22 mouse cellular contexts compared by ENCODE assay signal in genomic region chr9:75560353-75560752, GRCm38 (mm10). TPM values are rescaled to one million over a fixed set of nuclear protein-coding genes. Genes with fewer than 3 reads are reported as not detected.
DNase-seq lines count a peak whose midpoint lies in the region; ATAC-seq and TF ChIP-seq lines count a peak whose summit lies in the region.
"Had no signal": no experiment of that assay in that cellular context is flagged by ENCODE, and none has a peak within 500 bp of the region (broad histone marks: within the 10 kb centered on the region; RNA-seq: fewer than 3 reads in every experiment).

No protein-coding gene starts in this region.

- no peak for DNase-seq in forebrain, embryonic 11.5 days (ENCODE audit: low spot score)
- DNase-seq in hindbrain, embryonic 11.5 days (ENCODE audit: low spot score), result no peak
- no peak for DNase-seq in midbrain, postnatal 0 days (ENCODE audit: low spot score)
- DNase-seq in fat pad, adult 2 months (ENCODE audit: extremely low read depth, low read depth, low spot score), result peak; percentile 56
- no peak for DNase-seq in layer of hippocampus, adult 9-11 months
- DNase-seq: adrenal gland, postnatal 10 days; cerebellum, adult 11 months; cerebellum, adult 8-10 months; cerebellum, postnatal 14 days; embryo, embryonic 11 days; gastrocnemius, postnatal 14 days had no signal

- ATAC-seq in forebrain, embryonic 16.5 days, result no peak
- ATAC-seq in forebrain, embryonic 11.5 days (replicated peaks; ENCODE audit: low FRiP score), result no peak
- no peak for ATAC-seq in hindbrain, embryonic 15.5 days (ENCODE audit: low FRiP score, low read depth)
- no peak for ATAC-seq in hindbrain, embryonic 11.5 days (ENCODE audit: low FRiP score)
- ATAC-seq in midbrain, embryonic 13.5 days, result no peak
- no peak for ATAC-seq in midbrain, postnatal 0 days (ENCODE audit: low FRiP score)

- H3K9me3 ChIP-seq in forebrain, embryonic 16.5 days (ENCODE audit: control insufficient read depth, low read length), result no peaks in the 10 kb centered on the region
- H3K9me3 ChIP-seq in forebrain, embryonic 11.5 days (ENCODE audit: control insufficient read depth, low read length), result no peaks in the 10 kb centered on the region
- no peaks in the 10 kb centered on the region for H3K9me3 ChIP-seq in hindbrain, embryonic 15.5 days
- no peaks in the 10 kb centered on the region for H3K9me3 ChIP-seq in hindbrain, embryonic 11.5 days (ENCODE audit: control insufficient read depth, low read length)
- no peaks in the 10 kb centered on the region for H3K9me3 ChIP-seq in midbrain, embryonic 13.5 days
- no peaks in the 10 kb centered on the region for H3K9me3 ChIP-seq in midbrain, postnatal 0 days (ENCODE audit: low read length)
- H3K9me3 ChIP-seq: embryonic facial prominence, embryonic 15.5 days; forebrain, embryonic 13.5 days; heart, embryonic 12.5 days; intestine, embryonic 15.5 days had no signal

- H3K27ac ChIP-seq in forebrain, embryonic 16.5 days (ENCODE audit: low read length), result no peak overlapping the region
- no peak overlapping the region for H3K27ac ChIP-seq in forebrain, embryonic 11.5 days (ENCODE audit: low read depth, low read length)
- H3K27ac ChIP-seq in hindbrain, embryonic 15.5 days (replicated peaks), result no peak overlapping the region
- H3K27ac ChIP-seq in hindbrain, embryonic 11.5 days (ENCODE audit: low read depth, low read length), result no peak overlapping the region
- no peak overlapping the region for H3K27ac ChIP-seq in midbrain, embryonic 13.5 days
- H3K27ac ChIP-seq in midbrain, postnatal 0 days (ENCODE audit: low read depth, low read length), result no peak overlapping the region
- H3K27ac ChIP-seq: embryonic facial prominence, embryonic 15.5 days; forebrain, embryonic 13.5 days; intestine, embryonic 15.5 days had no signal

- H3K27me3 ChIP-seq in forebrain, embryonic 16.5 days (replicated peaks; ENCODE audit: control insufficient read depth, insufficient read depth, low read length), result no peaks in the 10 kb centered on the region
- H3K27me3 ChIP-seq in forebrain, embryonic 11.5 days (ENCODE audit: control insufficient read depth, insufficient read depth, low read length), result no peaks in the 10 kb centered on the region
- H3K27me3 ChIP-seq in hindbrain, embryonic 15.5 days, result no peaks in the 10 kb centered on the region
- no peaks in the 10 kb centered on the region for H3K27me3 ChIP-seq in hindbrain, embryonic 11.5 days (ENCODE audit: control insufficient read depth, insufficient read depth, low read length)
- H3K27me3 ChIP-seq in midbrain, embryonic 13.5 days, result no peaks in the 10 kb centered on the region
- no peaks in the 10 kb centered on the region for H3K27me3 ChIP-seq in midbrain, postnatal 0 days (ENCODE audit: insufficient read depth, low read length)
- H3K27me3 ChIP-seq: embryonic facial prominence, embryonic 15.5 days; forebrain, embryonic 13.5 days; heart, embryonic 12.5 days; intestine, embryonic 15.5 days had no signal

- no peak overlapping the region for H3K4me3 ChIP-seq in forebrain, embryonic 16.5 days (replicated peaks; ENCODE audit: low read length)
- no peak overlapping the region for H3K4me3 ChIP-seq in forebrain, embryonic 11.5 days (ENCODE audit: low read depth, low read length)
- H3K4me3 ChIP-seq in hindbrain, embryonic 15.5 days, result no peak overlapping the region
- no peak overlapping the region for H3K4me3 ChIP-seq in hindbrain, embryonic 11.5 days (ENCODE audit: low read depth, low read length)
- no peak overlapping the region for H3K4me3 ChIP-seq in midbrain, embryonic 13.5 days (replicated peaks)
- H3K4me3 ChIP-seq in midbrain, postnatal 0 days (ENCODE audit: low read depth, low read length), result no peak overlapping the region

- peak overlapping the region; percentile 58 for H3K4me2 ChIP-seq in forebrain, embryonic 16.5 days (ENCODE audit: low read length)
- no peak overlapping the region for H3K4me2 ChIP-seq in forebrain, embryonic 11.5 days (ENCODE audit: low read depth, low read length, severe bottlenecking)
- peak overlapping the region; percentile 84 for H3K4me2 ChIP-seq in hindbrain, embryonic 15.5 days
- H3K4me2 ChIP-seq in hindbrain, embryonic 11.5 days (replicated peaks; ENCODE audit: low read depth, low read length), result no peak overlapping the region
- peak overlapping the region; percentile 88; the same call in 1 of the 2 replicates for H3K4me2 ChIP-seq in midbrain, embryonic 13.5 days (replicated peaks)
- no peak overlapping the region for H3K4me2 ChIP-seq in midbrain, postnatal 0 days (ENCODE audit: low read depth, low read length, poor library complexity, severe bottlenecking)

- peaks cover 14% of the 10 kb centered on the region for H3K4me1 ChIP-seq in forebrain, embryonic 16.5 days (replicated peaks; ENCODE audit: control insufficient read depth, insufficient read depth, low read length)
- H3K4me1 ChIP-seq in forebrain, embryonic 11.5 days (replicated peaks; ENCODE audit: control insufficient read depth, insufficient read depth, low read length), result no peaks in the 10 kb centered on the region
- peaks cover 32% of the 10 kb centered on the region for H3K4me1 ChIP-seq in hindbrain, embryonic 15.5 days (replicated peaks)
- H3K4me1 ChIP-seq in hindbrain, embryonic 11.5 days (replicated peaks; ENCODE audit: control insufficient read depth, insufficient read depth, low read length), result no peaks in the 10 kb centered on the region
- H3K4me1 ChIP-seq in midbrain, embryonic 13.5 days (replicated peaks), result peaks cover 18% of the 10 kb centered on the region
- peaks cover 10% of the 10 kb centered on the region; the same call in 1 of the 2 replicates for H3K4me1 ChIP-seq in midbrain, postnatal 0 days (ENCODE audit: insufficient read depth, low read length)
- H3K4me1 ChIP-seq: embryonic facial prominence, embryonic 15.5 days had no signal

- TF ChIP-seq CTCF in midbrain, postnatal 0 days (IDR thresholded peaks at IDR 0.05), result no peak

- no peak overlapping the region for H3K9ac ChIP-seq in forebrain, embryonic 16.5 days (replicated peaks; ENCODE audit: low read depth, low read length)
- H3K9ac ChIP-seq in forebrain, embryonic 11.5 days (ENCODE audit: low read length), result no peak overlapping the region
- H3K9ac ChIP-seq in hindbrain, embryonic 15.5 days, result no peak overlapping the region
- no peak overlapping the region for H3K9ac ChIP-seq in hindbrain, embryonic 11.5 days (ENCODE audit: low read depth, low read length)
- no peak overlapping the region for H3K9ac ChIP-seq in midbrain, embryonic 13.5 days (replicated peaks)
- H3K9ac ChIP-seq in midbrain, postnatal 0 days (replicated peaks; ENCODE audit: low read length, poor library complexity, severe bottlenecking), result no peak overlapping the region
- H3K9ac ChIP-seq: embryonic facial prominence, embryonic 15.5 days; forebrain, embryonic 13.5 days; heart, embryonic 12.5 days; intestine, embryonic 15.5 days had no signal

- no peaks in the 10 kb centered on the region for H3K36me3 ChIP-seq in forebrain, embryonic 16.5 days (ENCODE audit: control insufficient read depth, insufficient read depth)
- H3K36me3 ChIP-seq in forebrain, embryonic 11.5 days (ENCODE audit: control insufficient read depth, insufficient read depth, low read length), result no peaks in the 10 kb centered on the region
- no peaks in the 10 kb centered on the region for H3K36me3 ChIP-seq in hindbrain, embryonic 15.5 days
- no peaks in the 10 kb centered on the region for H3K36me3 ChIP-seq in hindbrain, embryonic 11.5 days (ENCODE audit: control insufficient read depth, insufficient read depth, low read length)
- no peaks in the 10 kb centered on the region for H3K36me3 ChIP-seq in midbrain, embryonic 13.5 days
- H3K36me3 ChIP-seq in midbrain, postnatal 0 days (ENCODE audit: insufficient read depth, low read length), result no peaks in the 10 kb centered on the region
- H3K36me3 ChIP-seq: embryonic facial prominence, embryonic 15.5 days; heart, embryonic 12.5 days; intestine, embryonic 15.5 days had no signal

RNA-seq across cellular contexts. Expression of gene Tmod3, which starts 0.9 kb away (rescaled TPM):
- polyA plus RNA-seq in forebrain, embryonic 16.5 days (2015; fragmentation: Nextera tagmentation; extraction: Ambion mirVana), result 107 and 113 TPM in 2 replicates
- polyA plus RNA-seq in forebrain, embryonic 11.5 days (2014; fragmentation: Nextera tagmentation; extraction: Ambion mirVana), result 101 and 104 TPM in 2 replicates
- polyA plus RNA-seq in hindbrain, embryonic 15.5 days (2015; fragmentation: Nextera tagmentation; extraction: Ambion mirVana), result 80.8 and 84.5 TPM in 2 replicates
- 96.9 and 110 TPM in 2 replicates for polyA plus RNA-seq in hindbrain, embryonic 11.5 days (2014; fragmentation: Nextera tagmentation; extraction: Ambion mirVana)
- polyA plus RNA-seq in midbrain, embryonic 13.5 days (2015; fragmentation: Nextera tagmentation; extraction: Ambion mirVana), result 74.2 and 77.6 TPM in 2 replicates
- 35.8 and 45.4 TPM in 2 replicates for total RNA-seq in midbrain, postnatal 0 days (2014; rRNA removed)
- 64.0 and 65.5 TPM in 2 replicates for polyA plus RNA-seq in midbrain, postnatal 0 days (2015; fragmentation: Nextera tagmentation; extraction: Ambion mirVana)

RNA-seq across cellular contexts. Expression of gene Tmod2, which starts 50.8 kb away (rescaled TPM):
- polyA plus RNA-seq in forebrain, embryonic 16.5 days (2015; fragmentation: Nextera tagmentation; extraction: Ambion mirVana), result 252 and 274 TPM in 2 replicates
- polyA plus RNA-seq in forebrain, embryonic 11.5 days (2014; fragmentation: Nextera tagmentation; extraction: Ambion mirVana), result 61.9 and 63.7 TPM in 2 replicates
- polyA plus RNA-seq in hindbrain, embryonic 15.5 days (2015; fragmentation: Nextera tagmentation; extraction: Ambion mirVana), result 262 and 271 TPM in 2 replicates
- polyA plus RNA-seq in hindbrain, embryonic 11.5 days (2014; fragmentation: Nextera tagmentation; extraction: Ambion mirVana), result 67.7 and 75.7 TPM in 2 replicates
- 190 and 217 TPM in 2 replicates for polyA plus RNA-seq in midbrain, embryonic 13.5 days (2015; fragmentation: Nextera tagmentation; extraction: Ambion mirVana)
- total RNA-seq in midbrain, postnatal 0 days (2014; rRNA removed), result 168 and 210 TPM in 2 replicates
- polyA plus RNA-seq in midbrain, postnatal 0 days (2015; fragmentation: Nextera tagmentation; extraction: Ambion mirVana), result 379 and 434 TPM in 2 replicates
- total RNA-seq: common myeloid progenitor, adult 5-6 weeks; granulocyte monocyte progenitor cell, adult 5-6 weeks; MEL had no signal
- polyA plus RNA-seq: erythroblast, embryonic 14.5 days had no signal

Comparison
In these comparisons a context has a peak if more than half of its experiments do, and no peak if none do; other contexts are left out.
1. H3K4me2 ChIP-seq: peak in forebrain, embryonic 16.5 days (single experiment), hindbrain, embryonic 15.5 days (single experiment) and midbrain, embryonic 13.5 days (single experiment); none in forebrain, embryonic 11.5 days (single experiment), hindbrain, embryonic 11.5 days (single experiment) and midbrain, postnatal 0 days (single experiment).